Comparison of ENCODE assay signal across 14 mouse cellular contexts in genomic region chr11:116949832-116950231, GRCm38 (mm10). TPM values are rescaled to one million over a fixed set of nuclear protein-coding genes. Genes with fewer than 3 reads are reported as not detected.
DNase-seq lines count a peak whose midpoint lies in the region; ATAC-seq lines count a peak whose summit lies in the region.
"Had no signal": no experiment of that assay in that cellular context is flagged by ENCODE, and none has a peak within 500 bp of the region (broad histone marks: within the 10 kb centered on the region; RNA-seq: fewer than 3 reads in every experiment).

No protein-coding gene starts in this region.

- no peaks in the 10 kb centered on the region for H3K36me3 ChIP-seq in intestine, embryonic 16.5 days (ENCODE audit: control insufficient read depth, insufficient read depth, low read length)
- H3K36me3 ChIP-seq in intestine, embryonic 15.5 days = no peaks in the 10 kb centered on the region

- no peak overlapping the region for H3K27ac ChIP-seq in intestine, embryonic 16.5 days (ENCODE audit: low read length)
- no peak overlapping the region for H3K27ac ChIP-seq in intestine, embryonic 15.5 days

- peak; percentile 38 for ATAC-seq in intestine, embryonic 16.5 days
- no peak for ATAC-seq in intestine, embryonic 15.5 days
- ATAC-seq in activated CD4-positive, CD25-positive, alpha-beta regulatory T cell, adult 4 months = peak; percentile 66
- ATAC-seq in hematopoietic stem cell, adult 5-6 weeks (replicated peaks in 1 of 2; ENCODE audit: insufficient read depth in 1 of 2, low FRiP score in 2 of 2, low TSS enrichment in 1 of 2, low read depth in 1 of 2, poor library complexity in 2 of 2, severe bottlenecking in 2 of 2) = peak; percentile 40 to 55
- ATAC-seq: inflammation-experienced regulatory T-cells, adult 6 months had no signal

- H3K4me3 ChIP-seq in intestine, embryonic 16.5 days (ENCODE audit: low read length) = no peak overlapping the region
- no peak overlapping the region for H3K4me3 ChIP-seq in intestine, embryonic 15.5 days (replicated peaks)
- H3K4me3 ChIP-seq: erythroblast, embryonic 14.5 days had no signal

- no peak overlapping the region for H3K4me2 ChIP-seq in intestine, embryonic 16.5 days (ENCODE audit: low read depth, low read length)
- H3K4me2 ChIP-seq in intestine, embryonic 15.5 days (replicated peaks) = no peak overlapping the region

- DNase-seq in thymus, postnatal 14 days = peak; percentile 27
- DNase-seq in right cerebral cortex, postnatal 10 days (ENCODE audit: low spot score in 2 of 2) = no peak
- no peak for DNase-seq in right cerebral cortex, postnatal 14 days
- DNase-seq in frontal cortex, adult 2 months (ENCODE audit: extremely low spot score in 1 of 2, low spot score in 1 of 2) = no peak
- DNase-seq: cerebellum, adult 11-12 months; lung, adult 18-20 months had no signal

- no peaks in the 10 kb centered on the region for H3K27me3 ChIP-seq in intestine, embryonic 16.5 days (replicated peaks; ENCODE audit: control insufficient read depth, insufficient read depth, low read length)
- no peaks in the 10 kb centered on the region for H3K27me3 ChIP-seq in intestine, embryonic 15.5 days (replicated peaks)

- no peak overlapping the region for H3K9ac ChIP-seq in intestine, embryonic 16.5 days (ENCODE audit: low read depth, low read length)
- H3K9ac ChIP-seq in intestine, embryonic 15.5 days = no peak overlapping the region

- WGBS in intestine, embryonic 16.5 days = 63% methylated on average over 9 of the region's 9 CpGs
- WGBS in intestine, embryonic 15.5 days = 50% methylated on average over 9 of the region's 9 CpGs

- H3K9me3 ChIP-seq in intestine, embryonic 16.5 days (ENCODE audit: control insufficient read depth, low read length) = no peaks in the 10 kb centered on the region
- H3K9me3 ChIP-seq in intestine, embryonic 15.5 days = no peaks in the 10 kb centered on the region

- H3K4me1 ChIP-seq in intestine, embryonic 16.5 days (ENCODE audit: control insufficient read depth, insufficient read depth, low read length) = no peaks in the 10 kb centered on the region; the same call in 1 of the 2 replicates
- 0 out of 2 replicates have a peak, but pooled peaks cover 4% of the 10 kb centered on the region for H3K4me1 ChIP-seq in intestine, embryonic 15.5 days (replicated peaks)

RNA-seq across cellular contexts. Expression of gene Mgat5b, which starts 31.2 kb away (rescaled TPM):
- polyA plus RNA-seq in intestine, embryonic 16.5 days (2015; fragmentation: Nextera tagmentation; extraction: Ambion mirVana) = 0.54 and 0.55 TPM in 2 replicates
- polyA plus RNA-seq in intestine, embryonic 15.5 days (2015; fragmentation: Nextera tagmentation; extraction: Ambion mirVana) = 0.69 and 0.90 TPM in 2 replicates
- not detected for polyA plus RNA-seq in activated CD4-positive, CD25-positive, alpha-beta regulatory T cell, adult 4 months (2017; shearing (Covaris generic))
- not detected in 2 replicates for total RNA-seq in hematopoietic stem cell, adult 5-6 weeks (2017)
- 60.5 and 69.0 TPM in 2 replicates for polyA plus RNA-seq in frontal cortex, adult 2 months (2012; rRNA removed)
- total RNA-seq: gastrocnemius, adult 18-20 months; megakaryocyte-erythroid progenitor cell, adult 5-6 weeks had no signal
- polyA plus RNA-seq: erythroblast, embryonic 14.5 days; inflammation-experienced regulatory T-cells, adult 6 months had no signal

Comparison
In these comparisons a context has a peak if more than half of its experiments do, and no peak if none do; other contexts are left out.
1. RNA of gene Mgat5b, which starts 31.2 kb away (polyA plus RNA-seq): 60.5 to 69.0 TPM in frontal cortex, adult 2 months; 0.69 to 0.90 TPM in intestine, embryonic 15.5 days, 0.54 to 0.55 TPM in intestine, embryonic 16.5 days and not detected in activated CD4-positive, CD25-positive, alpha-beta regulatory T cell, adult 4 months; every median in the first group is over 10 times any median in the second.